Mouse (Mus musculus) adrenal gland, postnatal 14 days (tissue): Measurements from ENCODE around the gene Cc2d1b. TPM values are rescaled to one million over a fixed set of nuclear protein-coding genes. Genes with fewer than 3 reads are reported as not detected.

Experiments
- DNase-seq: peaks from one replicate; pipeline ENCODE4 v3.0.0; 2021; ENCODE audit warnings: mixed read lengths
- total RNA-seq: library from RNA; stranded (reverse); gene quantifications from 2 replicates; pipeline ENCODE4 v1.2.3, GENCODE M21; 2021

The Cc2d1b gene
- total RNA-seq, 1 experiment from 2014 or later: 31.5 TPM

- DNase-seq: no peak
Measured at GRCm38 (mm10) chr4:108638752-108639151, 19.0 kb downstream of the Cc2d1b start.

DNA sequence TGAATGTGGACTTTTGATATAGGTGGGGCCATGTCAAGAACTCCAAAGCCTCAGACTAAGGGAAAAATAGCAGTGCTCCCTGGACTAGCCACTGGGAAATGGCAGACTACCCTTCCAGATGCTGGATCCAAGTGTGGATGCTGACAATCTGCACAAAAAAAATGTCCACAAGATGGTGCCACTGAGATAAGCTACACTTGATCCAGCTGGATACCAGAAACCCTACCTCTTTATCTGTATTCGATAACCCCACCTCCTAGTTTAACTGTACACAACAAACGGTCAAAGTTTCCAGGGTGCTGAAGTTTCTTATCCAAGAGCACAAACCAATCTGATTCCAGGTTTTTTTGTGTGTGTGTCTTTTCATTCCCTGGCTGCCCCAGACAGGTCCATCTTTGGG lies 44.7 kb downstream of the Cc2d1b start:
- peak; percentile 9 for DNase-seq

Other genes starting within 250 kb of the Cc2d1b start
- 4.2 and 5.5 TPM in 2 replicates for gene Shisal2a, start 236.6 kb upstream of the Cc2d1b start, total RNA-seq
- 13.6 and 13.9 TPM in 2 replicates for gene Gpx7, start 213.0 kb upstream of the Cc2d1b start, total RNA-seq
- gene Tut4, start 160.5 kb upstream of the Cc2d1b start, total RNA-seq: 43.4 and 51.2 TPM in 2 replicates
- gene Prpf38a, start 40.6 kb upstream of the Cc2d1b start, total RNA-seq: 34.2 and 39.5 TPM in 2 replicates
- gene Orc1, start 40.5 kb upstream of the Cc2d1b start, total RNA-seq: 0.94 and 1.5 TPM in 2 replicates
- 0.59 and 0.68 TPM in 2 replicates for gene 3110021N24Rik, start 99.7 kb downstream of the Cc2d1b start, total RNA-seq
- gene Zfyve9, start 160.9 kb downstream of the Cc2d1b start, total RNA-seq: 22.7 and 24.0 TPM in 2 replicates
- 116 and 127 TPM in 2 replicates for gene Btf3l4, start 213.7 kb downstream of the Cc2d1b start, total RNA-seq
- 63.8 and 73.9 TPM in 2 replicates for gene Txndc12, start 214.7 kb downstream of the Cc2d1b start, total RNA-seq
- gene Kti12, start 227.8 kb downstream of the Cc2d1b start, total RNA-seq: 29.3 and 32.1 TPM in 2 replicates
- gene A730015C16Rik, start 228.7 kb downstream of the Cc2d1b start, total RNA-seq: 0.53 TPM in 1 of 2 replicates, not detected in the other